Mouse (Mus musculus): ENCODE measurements at regions not wholly inside any gene's neighbourhood (a gene's known extent, or its start where the extent isn't known, plus 50 kb on each side); places are given as distances from the start of the nearest gene placed in this dataset.

DNA sequence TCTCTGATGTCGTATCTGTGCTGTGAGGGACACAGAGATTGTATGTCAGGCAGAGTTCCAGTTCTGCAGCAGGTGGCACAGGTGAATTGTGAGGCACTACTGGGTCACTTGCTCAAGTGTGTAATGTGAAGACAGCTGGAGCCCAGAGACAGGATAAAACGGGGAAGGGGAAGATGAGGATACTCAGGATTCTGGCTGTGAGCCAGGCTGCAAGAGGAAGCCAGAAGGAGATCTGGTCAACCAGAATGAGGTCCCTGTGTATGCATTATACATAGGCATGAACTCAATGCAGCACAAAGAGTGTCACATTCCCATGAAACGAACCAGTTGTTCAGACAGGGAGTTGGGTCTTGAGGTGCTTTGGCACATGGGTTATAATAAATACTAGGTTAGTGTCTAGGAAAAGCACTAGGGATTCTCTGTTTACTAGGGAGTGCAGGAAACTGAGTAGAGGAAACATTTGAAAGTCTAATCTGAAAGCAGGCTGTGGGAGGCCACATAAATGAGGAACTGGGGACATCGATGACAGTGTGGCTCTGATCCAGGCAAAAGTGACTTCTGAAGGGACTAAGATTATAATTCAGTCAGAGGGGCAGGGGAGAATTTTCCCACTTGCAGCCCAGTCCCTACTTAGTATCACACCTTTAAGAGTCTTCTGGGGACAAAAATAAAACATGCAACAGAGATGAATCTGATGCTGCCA, 109.9 kb upstream of the Rxfp2 start:
- in situ Hi-C loops (cut with MboI, MseI) = no loop called here

DNA sequence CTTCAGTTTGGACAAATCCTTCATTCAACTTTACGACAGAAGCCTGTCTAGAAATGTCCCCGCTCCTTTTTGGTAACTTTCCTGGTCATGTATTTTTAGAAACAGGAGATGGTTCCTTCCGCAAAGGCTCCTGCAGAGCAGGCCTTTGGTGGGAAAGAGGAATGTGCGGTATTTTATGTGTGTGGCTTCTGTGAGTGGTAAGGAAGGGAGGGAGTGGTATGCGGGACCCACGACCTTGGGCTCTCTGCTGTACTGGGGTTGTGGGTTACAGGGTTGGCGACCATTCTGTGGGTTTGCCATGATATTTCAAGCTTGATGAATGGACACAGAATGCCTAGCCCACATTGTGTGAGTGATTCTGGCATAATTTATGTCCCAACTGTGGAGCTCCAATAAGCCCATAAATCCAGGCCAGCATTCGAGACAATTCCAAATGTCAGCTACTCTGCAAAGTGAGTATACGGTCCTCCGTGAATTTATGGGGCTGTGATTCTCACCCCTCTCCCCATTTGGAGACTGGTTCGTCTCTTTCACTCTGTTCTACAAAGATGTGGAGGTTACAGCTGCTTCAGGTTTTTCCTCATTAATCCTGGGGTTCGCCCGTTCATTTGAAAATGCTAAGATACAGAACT, 109.3 kb upstream of the Rxfp2 start:
- in situ Hi-C loops (cut with MboI, MseI) = no loop called here

DNA sequence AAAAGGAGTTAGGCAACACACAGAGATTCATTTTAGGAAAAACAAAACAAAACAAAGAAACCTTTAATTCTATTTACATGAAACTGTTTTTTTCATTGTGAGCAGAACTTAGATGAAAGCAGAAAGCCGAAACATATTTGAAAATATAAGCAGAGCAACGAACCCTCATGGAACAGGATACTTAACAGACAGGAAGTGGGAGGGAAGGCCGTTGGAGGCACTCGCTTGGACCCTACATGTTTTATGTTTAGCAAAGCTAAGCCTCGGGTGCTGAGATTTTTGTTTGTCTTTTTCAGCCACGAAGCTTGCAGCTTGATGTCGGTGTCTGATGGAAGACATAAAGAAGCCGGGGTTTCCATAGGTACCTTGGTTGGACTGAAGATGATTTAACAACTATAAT, 108.5 kb upstream of the Rxfp2 start:
- in situ Hi-C loops (cut with MboI, MseI) = no loop called here

DNA sequence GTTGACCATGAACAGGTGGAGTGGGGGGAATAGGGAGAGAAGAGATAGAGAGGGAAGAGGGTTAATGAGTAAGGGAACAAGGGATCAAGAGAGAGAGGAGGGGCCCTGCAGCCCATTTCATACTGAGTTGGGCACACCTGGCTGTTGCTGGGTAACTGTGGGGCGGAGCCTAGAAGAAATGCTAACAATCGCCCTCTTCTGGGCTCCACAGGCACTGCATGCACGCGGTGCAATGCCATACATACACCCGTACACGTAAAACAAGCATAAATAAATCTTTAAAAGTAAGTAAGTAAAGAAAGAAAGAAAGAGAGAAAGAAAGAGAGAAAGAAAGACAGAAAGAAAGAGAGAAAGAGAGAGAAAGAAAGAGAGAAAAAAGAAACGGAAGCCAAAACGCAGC, 106.5 kb upstream of the Rxfp2 start:
- in situ Hi-C loops (cut with MboI, MseI) = no loop called here

DNA sequence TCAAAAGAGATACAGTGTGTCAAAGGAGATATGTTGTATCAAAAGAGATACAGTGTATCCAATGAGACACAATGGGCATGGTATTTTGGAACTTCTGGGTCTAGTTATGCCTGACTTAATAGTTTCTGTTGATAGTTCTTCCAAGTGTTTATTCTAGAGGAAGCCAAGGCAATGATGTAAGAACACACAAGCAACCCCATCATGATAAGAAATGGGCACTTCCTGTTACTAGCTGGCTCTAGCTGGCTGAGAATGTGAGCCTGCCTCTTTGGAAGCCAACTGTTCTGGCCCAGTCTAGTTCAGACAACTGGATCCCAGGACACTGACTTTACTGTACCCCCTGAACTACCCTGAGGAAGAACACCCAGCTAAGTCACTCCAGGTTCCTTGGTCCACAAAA, 102.7 kb upstream of the Rxfp2 start:
- in situ Hi-C loops (cut with MboI, MseI) = no loop called here

DNA sequence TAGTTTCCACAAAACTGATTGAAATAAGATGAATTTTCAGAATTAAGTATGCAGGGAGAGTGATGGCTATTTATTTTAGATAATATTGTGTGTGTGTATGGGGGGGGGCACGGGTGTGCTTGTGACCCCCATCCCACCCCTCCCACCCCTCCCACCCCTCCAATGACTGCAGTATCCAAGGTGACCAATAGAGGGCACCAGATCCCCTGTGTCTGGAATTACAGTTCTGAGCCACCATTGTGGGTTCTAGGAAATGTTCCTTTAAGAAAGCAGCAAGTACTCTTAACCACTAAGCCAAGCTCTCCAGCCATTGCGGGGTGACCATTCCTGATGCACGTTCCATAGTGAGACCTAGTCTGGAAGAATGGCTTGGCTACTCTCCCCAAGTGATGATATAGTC, 101.1 kb upstream of the Rxfp2 start:
- in situ Hi-C loops (cut with MboI, MseI) = no loop called here

DNA sequence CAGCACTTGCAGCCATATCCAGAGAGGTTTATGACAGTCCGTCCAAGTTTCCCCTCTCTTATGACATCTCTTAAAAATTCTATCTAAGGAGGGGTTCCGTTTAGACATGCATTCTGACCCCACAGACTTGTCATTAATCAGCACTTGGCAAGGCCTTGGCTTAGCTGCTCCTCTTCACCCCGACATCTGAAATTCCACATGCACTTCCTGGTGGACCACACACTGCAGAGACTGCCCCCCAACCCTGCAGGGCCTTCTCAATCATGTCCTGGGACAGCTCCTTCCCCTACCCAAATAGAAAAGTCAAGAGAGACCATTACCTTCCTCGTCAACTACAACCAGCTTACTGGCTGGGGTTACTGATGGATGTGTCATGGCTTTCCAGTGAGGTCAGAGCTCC, 99.4 kb upstream of the Rxfp2 start:
- in situ Hi-C loops (cut with MboI, MseI) = no loop called here

DNA sequence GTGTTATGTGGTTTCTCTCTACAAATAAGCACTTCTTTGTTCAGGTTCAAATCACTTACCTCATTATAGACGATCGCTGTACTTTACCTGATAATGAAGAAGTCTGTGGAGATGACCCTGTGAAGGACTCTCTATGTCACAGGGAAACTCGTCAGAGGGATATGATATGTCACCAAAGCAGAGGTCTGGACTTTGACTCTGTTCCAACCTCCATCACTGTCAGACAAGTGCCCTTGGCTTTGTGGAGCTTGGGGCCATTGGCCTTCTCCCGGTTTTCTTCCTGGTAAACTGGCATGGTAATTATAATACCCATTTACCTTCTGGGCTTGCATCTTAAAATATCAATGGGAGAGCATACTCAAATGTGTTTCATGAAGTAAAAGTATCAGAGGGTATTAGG, 98.1 kb upstream of the Rxfp2 start:
- in situ Hi-C loops (cut with MboI, MseI) = no loop called here

DNA sequence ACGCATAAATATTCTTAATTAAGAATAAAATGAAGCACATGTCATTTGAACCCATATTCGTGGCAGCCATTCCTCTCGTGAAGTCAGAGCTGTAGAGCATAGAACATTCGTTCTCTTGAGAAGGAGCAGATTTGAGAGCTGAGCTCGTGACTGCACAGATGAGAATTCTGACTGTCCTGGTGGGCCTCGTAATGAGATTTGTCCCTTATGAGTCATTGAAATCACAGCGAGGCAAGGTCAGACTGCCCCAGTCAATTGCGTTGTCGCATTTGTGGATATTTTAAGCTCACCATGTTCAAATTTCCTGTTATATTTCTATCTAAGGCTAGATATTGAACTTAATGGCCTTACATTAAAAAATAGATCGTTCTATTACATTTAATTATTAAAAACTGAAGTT, 94.0 kb upstream of the Rxfp2 start:
- in situ Hi-C loops (cut with MboI, MseI) = no loop called here

DNA sequence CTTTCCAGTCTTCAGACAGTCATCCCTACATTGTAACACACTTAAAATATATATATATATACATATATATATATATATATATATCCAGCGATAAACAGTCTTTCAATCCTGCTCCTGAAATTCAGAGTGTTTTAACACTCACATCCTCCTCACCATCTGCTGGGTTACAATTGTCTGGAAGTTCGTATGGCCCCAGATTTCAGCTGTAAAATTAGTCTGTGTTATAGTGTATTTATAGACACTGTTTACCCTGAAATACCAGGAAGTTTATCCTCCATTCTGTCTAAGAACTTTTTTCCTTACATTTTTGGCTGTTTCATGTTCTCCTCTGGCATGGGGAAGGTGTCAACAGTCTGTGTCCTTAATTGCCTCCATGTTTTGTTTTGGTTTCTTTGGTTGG, 91.7 kb upstream of the Rxfp2 start:
- in situ Hi-C loops (cut with MboI, MseI) = no loop called here

DNA sequence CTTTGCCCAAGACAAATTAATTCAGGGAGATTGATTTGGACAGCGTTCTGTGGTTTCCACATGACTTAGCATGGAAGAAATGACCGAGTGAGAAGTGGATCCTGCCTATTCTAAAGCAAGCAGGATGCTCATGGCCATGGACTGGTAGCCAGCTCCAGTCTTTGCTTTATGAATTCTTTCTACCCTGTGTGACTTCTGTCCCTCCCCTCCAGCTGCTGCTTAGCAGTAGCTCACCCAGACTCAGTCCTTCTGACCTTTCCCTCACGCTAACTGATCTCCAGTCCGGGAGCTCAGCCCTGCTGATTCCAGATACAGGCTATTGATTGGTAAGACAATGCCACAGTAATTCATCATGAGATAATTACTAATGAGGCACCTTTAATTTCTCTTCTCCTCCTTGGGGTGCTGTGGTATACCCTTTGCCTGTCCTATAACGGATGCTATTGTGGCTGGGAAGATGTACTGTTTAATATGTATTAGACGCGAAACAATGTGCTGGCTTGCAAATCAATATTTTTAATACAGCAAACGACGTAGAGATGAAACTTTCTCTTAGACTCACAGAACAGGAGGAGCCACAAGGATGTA, 86.8 kb upstream of the Rxfp2 start:
- in situ Hi-C loops (cut with MboI, MseI) = no loop called here

DNA sequence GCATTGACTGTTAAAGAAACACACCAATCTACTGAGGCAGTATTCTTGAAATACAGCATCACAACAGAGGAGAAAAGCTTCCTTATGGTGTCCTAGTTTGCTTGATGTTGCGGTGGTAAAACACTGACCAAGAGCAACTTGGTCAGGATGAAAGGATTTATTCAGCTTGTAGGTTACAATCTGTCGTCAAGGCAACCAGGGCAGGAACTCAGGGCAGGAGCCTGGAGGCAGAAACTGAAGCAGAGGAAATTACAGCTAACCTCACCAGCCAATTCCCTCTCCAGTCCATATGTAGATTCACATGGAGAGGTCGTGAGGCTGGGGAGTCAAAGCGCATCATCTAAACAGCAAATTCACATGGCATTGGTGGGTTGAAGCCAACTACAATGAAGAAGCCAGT, 86.3 kb upstream of the Rxfp2 start:
- in situ Hi-C loops (cut with MboI, MseI) = no loop called here

DNA sequence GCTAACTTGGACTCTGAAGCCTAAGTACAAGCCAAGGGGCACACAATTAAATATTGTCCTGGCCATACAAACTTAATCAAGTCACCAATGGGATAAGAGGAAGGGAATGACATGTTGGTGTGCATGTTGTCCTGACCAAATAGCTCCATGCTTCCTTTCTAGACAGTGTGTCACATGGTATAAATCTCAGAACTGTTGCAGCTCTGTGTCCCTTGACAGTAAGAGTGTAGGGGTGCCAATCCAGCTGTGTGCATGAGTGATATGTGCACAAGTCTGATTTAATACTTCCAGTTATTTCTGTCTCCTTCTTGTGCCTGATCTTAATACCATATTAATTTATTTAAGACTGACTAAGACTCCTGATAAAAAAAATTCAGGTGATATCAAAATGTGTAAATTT, 72.8 kb upstream of the Rxfp2 start:
- in situ Hi-C loops (cut with MboI, MseI) = no loop called here

DNA sequence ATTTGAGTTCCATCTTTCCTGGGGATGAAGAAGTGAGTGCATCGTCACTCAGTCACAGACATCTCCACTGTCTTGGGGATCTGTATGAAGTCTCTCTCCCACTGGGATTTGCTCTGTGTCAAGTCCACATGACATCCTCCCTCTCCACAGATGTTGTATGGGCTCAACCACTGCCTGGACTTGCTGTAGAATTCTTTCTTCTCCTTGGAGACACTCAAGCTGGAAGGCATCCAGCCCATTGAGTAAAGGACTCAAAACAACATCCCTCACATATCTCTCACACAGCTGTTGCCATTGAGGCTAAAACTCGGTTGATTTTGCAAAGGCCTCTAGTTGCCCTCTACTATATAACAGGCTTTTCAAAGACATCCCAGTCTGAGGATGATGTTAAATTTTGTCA, 71.0 kb upstream of the Rxfp2 start:
- in situ Hi-C loops (cut with MboI, MseI) = no loop called here

DNA sequence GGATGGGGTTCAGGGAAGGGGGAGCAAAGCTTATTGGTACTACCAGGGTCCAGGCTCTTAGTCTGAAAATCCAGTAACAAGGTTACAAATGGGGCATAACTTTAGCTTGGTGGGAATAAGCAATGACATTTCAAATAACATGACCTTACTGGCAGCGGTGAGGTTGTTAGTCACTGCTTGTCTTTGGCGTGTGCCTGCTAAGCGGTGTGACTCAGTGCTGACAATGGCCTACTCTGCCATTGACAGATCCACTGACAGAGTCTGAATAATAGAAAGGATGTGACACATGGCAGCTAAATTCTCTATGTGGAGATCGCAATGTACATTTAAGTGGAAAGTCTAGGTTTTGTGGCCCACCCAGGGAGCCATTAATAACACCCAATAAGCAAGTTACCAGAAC, 61.5 kb upstream of the Rxfp2 start:
- in situ Hi-C loops (cut with MboI, MseI) = loop anchor here (25.0 kb wide), 1 partner anchor 1820 kb away; no protein-coding TSS in a partner anchor

DNA sequence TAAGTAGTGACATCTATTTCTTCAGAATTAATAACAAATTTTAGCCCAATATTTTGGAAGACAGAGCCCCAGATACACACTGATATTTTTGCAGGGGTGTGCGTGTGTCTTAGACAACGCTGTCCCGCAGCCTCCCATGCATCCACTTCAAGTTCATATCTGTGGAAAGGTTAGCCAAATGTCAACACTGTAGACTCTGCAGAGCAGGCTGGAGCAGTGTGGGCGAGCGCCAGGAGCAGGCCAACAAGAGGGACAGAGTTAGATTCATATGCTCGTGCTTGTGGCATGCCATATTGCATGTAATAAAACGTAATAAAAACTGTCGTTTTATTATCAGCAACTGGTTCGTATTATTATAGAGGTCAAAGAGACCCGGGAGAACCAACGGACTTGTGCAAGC, 57.3 kb upstream of the Rxfp2 start:
- in situ Hi-C loops (cut with MboI, MseI) = loop anchor here (25.0 kb wide), 1 partner anchor 1824 kb away; no protein-coding TSS in a partner anchor

DNA sequence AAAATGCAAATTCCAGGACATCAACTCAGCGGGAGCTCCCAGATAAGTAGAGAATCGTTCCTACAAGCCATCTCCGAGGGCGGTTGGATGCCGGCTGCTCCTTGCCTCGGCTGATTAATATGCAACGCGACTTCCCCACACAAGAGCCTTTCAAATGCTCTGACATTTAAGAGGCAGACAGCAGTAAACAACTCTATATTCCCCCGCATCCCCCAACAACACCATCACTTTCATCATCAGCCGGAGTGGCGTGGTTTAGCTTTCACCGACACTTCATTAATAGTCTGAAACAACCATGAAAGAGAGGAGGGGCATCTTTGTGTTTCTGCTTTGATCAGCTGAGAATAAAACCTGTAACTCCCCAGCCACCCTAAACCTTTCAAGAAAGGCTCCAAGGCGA, 53.7 kb upstream of the Rxfp2 start:
- in situ Hi-C loops (cut with MboI, MseI) = loop anchor here (25.0 kb wide), 1 partner anchor 1827 kb away; no protein-coding TSS in a partner anchor
